Mouse (Mus musculus) midbrain, postnatal 0 days (tissue): ENCODE data around the gene Hist2h2aa2. TPM values are rescaled to one million over a fixed set of nuclear protein-coding genes. Genes with fewer than 3 reads are reported as not detected.
A peak's percentile ranks its signal among the peaks of the same experiment; 100 is the strongest.
"Not testable (repeated sequence)": the region's sequence is repeated elsewhere in the genome, so short reads cannot be mapped to it uniquely, and the experiment has no call there.

Source experiments
- ATAC-seq: fragments of 200-750 bp; cut with Nextera tagmentation; 2 replicates; pipeline ENCODE4 v1.8.0; 2017; ENCODE audit warnings: moderate number of reproducible peaks, mild to moderate bottlenecking, moderate TSS enrichment, moderate library complexity; ENCODE audit not compliant: low FRiP score
- DNase-seq: peaks from one replicate; pipeline ENCODE4 v3.0.0-alpha.2; 2015; ENCODE audit warnings: low spot score
- H3K27ac ChIP-seq: fragments of 300-500 bp; sonication (generic); 2 replicates; pipeline ENCODE4 v1.5.1; 2014; ENCODE audit warnings: low read depth, mild to moderate bottlenecking, low read length, mixed read lengths
- H3K27me3 ChIP-seq: fragments of 300-500 bp; sonication (generic); 2 replicates; pipeline ENCODE4 v1.6.1; 2014; ENCODE audit warnings: low read length, control low read depth, mixed read lengths; ENCODE audit not compliant: insufficient read depth
- H3K36me3 ChIP-seq: fragments of 300-500 bp; sonication (generic); 2 replicates; pipeline ENCODE4 v1.6.1; 2014; ENCODE audit warnings: low read length, control low read depth, mixed read lengths; ENCODE audit not compliant: insufficient read depth
- H3K4me1 ChIP-seq: fragments of 300-500 bp; sonication (generic); 2 replicates; pipeline ENCODE4 v1.6.1; 2014; ENCODE audit warnings: mild to moderate bottlenecking, control low read depth, antibody characterized with exemption, low read length, mixed read lengths; ENCODE audit not compliant: insufficient read depth
- H3K4me2 ChIP-seq: fragments of 300-500 bp; sonication (generic); 2 replicates; pipeline ENCODE4 v1.6.1; 2014; ENCODE audit warnings: low read depth, mild to moderate bottlenecking, low read length, mixed read lengths; ENCODE audit not compliant: poor library complexity, severe bottlenecking
- H3K4me3 ChIP-seq: fragments of 300-500 bp; sonication (generic); 2 replicates; pipeline ENCODE4 v1.5.1; 2014; ENCODE audit warnings: low read depth, mild to moderate bottlenecking, low read length, moderate library complexity
- H3K9ac ChIP-seq: fragments of 300-500 bp; sonication (generic); replicated peaks from 2 replicates; pipeline ENCODE4 v1.6.1; 2014; ENCODE audit warnings: mild to moderate bottlenecking, low read length, moderate library complexity, mixed read lengths; ENCODE audit not compliant: poor library complexity, severe bottlenecking
- H3K9me3 ChIP-seq: fragments of 300-500 bp; sonication (generic); 2 replicates; pipeline ENCODE4 v1.6.1; 2016; ENCODE audit warnings: low read length, control low read depth
- CTCF ChIP-seq: IDR thresholded peaks from 2 replicates; pipeline ENCODE4 v1.5.1; 2016; ENCODE audit warnings: antibody characterized with exemption, mild to moderate bottlenecking
- WGBS: fragments of 180-500 bp; shearing (Covaris S2); extraction: QIAGEN DNeasy Blood & Tissue Kit; methylation state at CpG from one replicate; pipeline ENCODE4 v1.1.7; 2014; 5-methylcytosine and 5-hydroxymethylcytosine counted together
- polyA plus RNA-seq: library from polyadenylated mRNA; unstranded; fragments of >200 nt; fragmentation: Nextera tagmentation; extraction: Ambion mirVana; gene quantifications from 2 replicates; pipeline ENCODE4 v1.2.1, GENCODE M21; 2015
- total RNA-seq: library from RNA; depleted of rRNA; stranded (reverse); fragments of >200 nt; gene quantifications from 2 replicates; pipeline ENCODE4 v1.2.3, GENCODE M21; 2014

Gene Hist2h2aa2
- total and polyA plus RNA-seq, 2 experiments from 2014 or later = 45.6 to 1,403 TPM

DNA sequence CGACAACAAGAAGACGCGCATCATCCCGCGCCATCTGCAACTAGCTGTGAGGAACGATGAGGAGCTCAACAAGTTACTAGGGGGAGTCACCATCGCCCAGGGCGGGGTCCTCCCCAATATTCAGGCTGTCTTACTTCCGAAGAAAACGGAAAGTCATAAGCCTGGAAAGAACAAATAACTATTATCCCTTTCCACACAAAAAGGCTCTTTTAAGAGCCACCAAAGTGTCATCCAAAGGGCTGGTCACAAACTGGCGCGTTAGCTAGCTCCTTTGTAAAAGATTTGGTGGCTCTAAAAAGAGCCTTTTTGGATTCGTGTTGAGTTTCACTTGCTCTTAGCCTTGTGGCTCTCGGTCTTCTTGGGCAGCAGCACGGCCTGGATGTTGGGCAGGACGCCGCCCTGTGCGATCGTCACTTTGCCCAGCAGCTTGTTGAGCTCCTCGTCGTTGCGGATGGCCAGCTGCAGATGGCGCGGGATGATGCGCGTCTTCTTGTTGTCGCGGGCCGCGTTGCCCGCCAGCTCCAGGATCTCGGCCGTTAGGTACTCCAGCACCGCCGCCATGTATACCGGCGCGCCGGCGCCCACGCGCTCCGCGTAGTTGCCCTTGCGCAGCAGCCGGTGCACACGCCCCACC, 19.8 kb downstream of the Hist2h2aa2 start:
- Histone ChIP-seq H3K27ac (peak overlapping the region; percentile 91), H3K4me3 (peak overlapping the region; percentile 51), H3K4me2 (peak overlapping the region; percentile 64), H3K9ac (peak overlapping the region; percentile 61)
- 0 out of 2 replicates have a peak, but pooled peaks have one; percentile 5 for TF ChIP-seq CTCF
- H3K36me3 ChIP-seq, H3K4me1 ChIP-seq, H3K27me3 ChIP-seq, H3K9me3 ChIP-seq: not testable (repeated sequence)
- DNase-seq (peak; percentile 39), ATAC-seq (peak; percentile 17; the same call in 1 of the 2 replicates)
- 0% methylated on average over 27 of the region's 47 CpGs for WGBS

DNA sequence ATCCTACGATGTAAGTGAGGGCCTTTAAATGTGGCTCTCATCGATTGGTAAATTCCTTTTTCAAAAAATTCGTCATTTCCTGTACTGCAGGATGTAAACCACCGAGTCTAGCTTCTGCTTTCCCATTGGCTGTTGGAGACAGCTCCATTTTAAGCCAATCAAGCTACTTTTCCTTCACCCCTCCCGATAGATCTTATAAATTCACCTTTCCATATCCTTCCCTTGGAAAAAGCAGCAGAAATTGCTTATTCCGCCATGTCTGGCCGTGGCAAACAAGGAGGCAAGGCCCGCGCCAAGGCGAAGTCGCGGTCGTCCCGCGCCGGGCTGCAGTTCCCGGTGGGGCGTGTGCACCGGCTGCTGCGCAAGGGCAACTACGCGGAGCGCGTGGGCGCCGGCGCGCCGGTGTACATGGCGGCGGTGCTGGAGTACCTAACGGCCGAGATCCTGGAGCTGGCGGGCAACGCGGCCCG, 20.4 kb downstream of the Hist2h2aa2 start, which contains the start of the genes Bola1 and Hist2h2ab:
Gene Bola1 (minus strand): TSS at position 49 of the 470 bp plus-strand sequence.
Gene Hist2h2ab (plus strand): TSS at position 205 of the 470 bp plus-strand sequence.
- WGBS = 0% methylated on average over 37 of the region's 37 CpGs
- peak within 1 kb of the TSS; percentile 91 for H3K27ac ChIP-seq
- peak within 1 kb of the TSS; percentile 51 for H3K4me3 ChIP-seq
- DNase-seq (peak; percentile 94), ATAC-seq (peak; percentile 92)
- peaks cover 4% of the 10 kb centered on the region; the same call in 1 of the 2 replicates for H3K4me1 ChIP-seq
- no peaks in the 10 kb centered on the region for H3K27me3 ChIP-seq
- no peaks in the 10 kb centered on the region for H3K36me3 ChIP-seq
- H3K4me2 ChIP-seq = peak within 1 kb of the TSS; percentile 64
- H3K9me3 ChIP-seq = no peaks in the 10 kb centered on the region
- no peak for TF ChIP-seq CTCF
- peak within 1 kb of the TSS; percentile 61 for H3K9ac ChIP-seq

DNA sequence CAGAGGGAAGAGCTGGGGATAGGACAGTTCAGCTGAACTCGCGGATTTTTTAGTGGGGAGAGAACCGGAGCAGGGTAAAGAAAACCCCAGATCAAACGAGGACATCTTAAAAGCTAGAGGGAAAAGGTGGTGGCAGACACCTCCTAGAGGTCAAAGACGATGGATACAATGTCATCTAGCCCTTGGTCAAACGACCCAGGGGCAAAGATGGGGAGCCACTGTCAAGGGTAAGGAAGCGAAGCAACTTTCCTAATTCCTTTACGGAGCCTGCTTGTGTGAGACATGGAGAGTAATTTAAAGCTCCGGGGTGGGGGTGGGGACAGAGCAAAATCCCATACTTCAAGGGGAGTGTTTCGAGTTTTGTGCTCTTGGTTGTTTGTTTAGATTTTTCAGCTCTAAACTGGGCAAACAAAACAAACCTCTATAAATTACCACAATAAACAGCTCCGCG, 20.9 kb downstream of the Hist2h2aa2 start:
- H3K4me3 ChIP-seq = peak overlapping the region; percentile 51
- no peaks in the 10 kb centered on the region for H3K9me3 ChIP-seq
- H3K4me1 ChIP-seq = peaks cover 4% of the 10 kb centered on the region; the same call in 1 of the 2 replicates
- H3K36me3 ChIP-seq = no peaks in the 10 kb centered on the region
- ATAC-seq (peak; percentile 32; the same call in 1 of the 2 replicates), DNase-seq (peak; percentile 30)
- WGBS = 0% methylated on average over 12 of the region's 12 CpGs
- peak; percentile 42 for TF ChIP-seq CTCF
- H3K4me2 ChIP-seq = peak overlapping the region; percentile 64
- H3K27me3 ChIP-seq = 0 out of 2 replicates have a peak, but pooled peaks cover 4% of the 10 kb centered on the region
- peak overlapping the region; percentile 91 for H3K27ac ChIP-seq
- H3K9ac ChIP-seq = peak overlapping the region; percentile 37

DNA sequence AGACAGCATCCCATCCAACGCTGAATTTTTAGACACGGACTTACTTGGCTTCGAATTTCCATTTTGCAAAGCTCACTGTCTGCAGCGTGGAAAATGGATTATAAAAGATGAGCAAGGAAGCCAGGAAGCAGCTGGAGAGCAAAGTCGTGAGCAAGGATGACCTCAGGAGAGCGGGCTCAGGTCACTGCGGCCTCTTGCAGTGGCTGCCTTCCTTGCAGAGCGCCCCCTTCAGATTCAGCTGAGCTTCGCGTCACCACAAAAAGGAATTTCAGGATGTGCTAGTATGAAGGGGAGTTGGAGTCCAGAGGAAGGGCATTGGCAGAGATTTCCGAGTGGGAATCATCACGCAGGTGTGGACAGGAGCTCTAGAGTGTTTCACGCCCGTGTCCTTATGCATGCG, 30.8 kb downstream of the Hist2h2aa2 start:
- WGBS = 17% methylated on average over 15 of the region's 15 CpGs
- 0 out of 2 replicates have a peak, but pooled peaks cover under 1% of the 10 kb centered on the region for H3K27me3 ChIP-seq
- H3K9ac ChIP-seq = no peak overlapping the region
- peak; percentile 47 for TF ChIP-seq CTCF
- no peaks in the 10 kb centered on the region for H3K4me1 ChIP-seq
- H3K9me3 ChIP-seq = no peaks in the 10 kb centered on the region
- H3K27ac ChIP-seq = no peak overlapping the region
- no peaks in the 10 kb centered on the region for H3K36me3 ChIP-seq
- no peak for ATAC-seq
- no peak for DNase-seq
- no peak overlapping the region for H3K4me3 ChIP-seq
- no peak overlapping the region for H3K4me2 ChIP-seq

DNA sequence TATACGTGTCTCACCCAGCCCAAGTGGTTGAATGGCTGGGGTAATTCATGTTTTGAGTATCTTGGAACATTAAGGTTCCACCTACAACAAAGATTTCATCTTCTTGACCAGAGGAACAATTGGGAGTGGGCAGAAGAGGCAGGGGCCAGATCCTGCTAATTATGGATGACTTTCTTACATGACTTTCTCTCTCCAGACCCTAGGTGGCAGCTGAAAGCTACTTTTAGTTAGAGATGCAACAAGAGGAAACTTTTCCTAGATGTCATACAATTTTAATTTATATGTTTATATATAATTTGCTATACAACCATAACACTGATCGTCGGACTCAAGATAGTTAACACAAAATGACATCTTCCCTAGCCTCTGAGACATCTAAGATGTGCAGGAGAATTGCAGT, 32.3 kb downstream of the Hist2h2aa2 start:
- 86% methylated on average over 3 of the region's 3 CpGs for WGBS
- no peak overlapping the region for H3K4me3 ChIP-seq
- H3K36me3 ChIP-seq = no peaks in the 10 kb centered on the region

DNA sequence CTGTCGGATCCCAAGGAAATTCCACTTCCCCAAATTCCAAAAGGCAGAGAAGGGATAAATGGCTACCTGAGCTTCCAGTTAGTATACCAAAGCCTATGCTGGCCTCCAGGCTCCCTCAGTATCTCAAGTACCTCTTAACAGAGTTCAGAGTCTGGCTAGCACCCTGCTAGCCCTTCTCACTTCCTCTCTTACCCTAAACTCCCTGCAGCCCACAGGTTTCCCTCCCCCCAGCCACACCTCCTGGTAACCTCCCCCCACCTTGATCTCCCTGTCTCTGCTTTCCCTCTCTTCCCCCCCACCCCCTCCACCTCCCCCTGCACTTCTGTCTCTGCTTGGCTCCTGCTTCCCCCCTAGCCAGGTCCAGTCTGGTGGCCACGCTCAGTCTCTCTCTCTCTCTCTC, 40.3 kb downstream of the Hist2h2aa2 start:
- peaks cover 8% of the 10 kb centered on the region; the same call in 1 of the 2 replicates for H3K4me1 ChIP-seq
- H3K27me3 ChIP-seq = no peaks in the 10 kb centered on the region
- H3K9me3 ChIP-seq = no peaks in the 10 kb centered on the region
- no peak for TF ChIP-seq CTCF
- no peak overlapping the region for H3K4me2 ChIP-seq
- DNase-seq (no peak), ATAC-seq (no peak)
- H3K9ac ChIP-seq = no peak overlapping the region
- no peak overlapping the region for H3K4me3 ChIP-seq
- no peak overlapping the region for H3K27ac ChIP-seq
- H3K36me3 ChIP-seq = no peaks in the 10 kb centered on the region
- WGBS = 75% methylated on average over 2 of the region's 2 CpGs

More for the DNA sequence above, 32.3 kb downstream of the Hist2h2aa2 start:
- DNase-seq (no peak), ATAC-seq (no peak)
- H3K4me1 ChIP-seq = no peaks in the 10 kb centered on the region
- H3K9ac ChIP-seq = no peak overlapping the region
- TF ChIP-seq CTCF = peak; percentile 50
- no peak overlapping the region for H3K4me2 ChIP-seq
- H3K27ac ChIP-seq = no peak overlapping the region
- H3K27me3 ChIP-seq = no peaks in the 10 kb centered on the region
- no peaks in the 10 kb centered on the region for H3K9me3 ChIP-seq

DNA sequence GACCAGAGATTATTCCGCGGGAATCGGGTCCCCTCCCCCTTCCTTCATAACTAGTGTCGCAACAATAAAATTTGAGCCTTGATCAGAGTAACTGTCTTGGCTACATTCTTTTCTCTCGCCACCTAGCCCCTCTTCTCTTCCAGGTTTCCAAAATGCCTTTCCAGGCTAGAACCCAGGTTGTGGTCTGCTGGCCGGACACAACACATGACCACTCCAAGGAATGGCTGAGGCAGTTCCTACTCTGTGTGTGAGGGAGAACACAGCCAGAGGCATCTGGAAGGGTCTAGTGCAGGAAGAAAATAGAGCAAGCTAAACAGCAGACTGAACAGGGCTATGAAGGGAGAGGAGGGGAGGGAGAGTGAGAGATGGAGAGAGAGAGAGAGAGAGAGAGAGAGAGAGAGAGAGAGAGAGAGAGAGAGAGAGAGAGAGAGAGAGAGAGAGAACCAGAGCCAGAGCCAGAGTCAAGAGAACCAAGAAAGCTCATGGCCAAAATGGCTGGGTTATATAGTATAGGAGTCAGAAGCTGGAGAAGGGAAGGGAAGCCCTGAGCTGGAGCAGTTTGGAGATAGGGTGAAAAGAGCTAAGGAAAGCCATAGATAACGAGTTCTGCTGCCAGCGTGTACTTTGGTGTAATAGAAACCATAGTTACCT, 41.4 kb downstream of the Hist2h2aa2 start:
- Histone ChIP-seq H3K4me2 (peak overlapping the region; percentile 30; the same call in 1 of the 2 replicates), H3K27ac (0 out of 2 replicates have a peak overlapping the region, but pooled peaks have one; percentile 18)
- not testable (repeated sequence) for H3K27me3 ChIP-seq, ATAC-seq, H3K36me3 ChIP-seq, H3K9me3 ChIP-seq, H3K4me3 ChIP-seq, H3K9ac ChIP-seq, DNase-seq, H3K4me1 ChIP-seq
- WGBS = 31% methylated on average over 7 of the region's 8 CpGs
